Mouse (Mus musculus): ENCODE data around the gene Arl14. TPM values are rescaled to one million over a fixed set of nuclear protein-coding genes. Genes with fewer than 3 reads are reported as not detected.
"Not testable (repeated sequence)": the region's sequence is repeated elsewhere in the genome, so short reads cannot be mapped to it uniquely, and the experiment has no call there.

The Arl14 gene
- polyA plus RNA-seq, 1 experiment from 2014 or later, result not detected

DNA sequence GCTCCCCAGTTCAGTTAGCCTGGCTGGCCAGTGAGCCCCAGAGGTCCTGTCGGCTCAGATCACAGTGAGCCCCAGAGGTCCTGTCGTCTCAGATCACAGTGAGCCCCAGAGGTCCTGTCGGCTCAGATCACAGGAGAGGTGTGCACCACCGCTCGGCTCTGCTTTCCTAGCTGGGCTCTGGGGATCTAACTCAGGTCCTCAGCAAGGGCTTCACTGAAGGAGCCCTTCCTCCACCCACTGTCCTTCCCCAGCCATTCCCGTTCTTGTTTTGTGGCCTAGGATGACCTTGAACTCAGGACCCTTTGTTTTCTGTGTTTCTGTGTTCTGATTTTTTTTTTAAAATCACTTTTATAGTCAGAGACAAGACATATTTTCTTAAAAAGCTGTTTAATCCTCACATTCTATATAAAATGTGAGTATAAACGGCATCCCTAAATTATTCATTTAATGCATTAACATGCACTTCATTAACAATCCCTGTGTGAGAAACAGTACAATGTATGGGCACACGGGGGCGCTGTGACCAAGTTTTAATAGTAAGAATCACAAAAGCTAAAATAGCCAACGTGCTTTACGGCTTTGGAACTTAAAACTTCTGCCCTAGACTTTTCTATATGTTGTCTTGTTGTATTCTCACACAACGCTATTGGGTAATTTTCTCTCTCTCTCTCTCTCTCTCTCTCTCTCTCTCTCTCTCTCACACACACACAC lies 16.1 kb downstream of the Arl14 start:
- WGBS (ENCODE audit: insufficient replicate concordance), result 40% methylated on average over 12 of the region's 12 CpGs
- Histone ChIP-seq H3K4me2 (no peak overlapping the region), H3K27ac (ENCODE audit: low read depth, low read length) (no peak overlapping the region), H3K27me3 (ENCODE audit: control insufficient read depth, insufficient read depth, low read length) (no peaks in the 10 kb centered on the region), H3K4me1 (ENCODE audit: control insufficient read depth, insufficient read depth, low read length) (no peaks in the 10 kb centered on the region), H3K9ac (ENCODE audit: low read depth, low read length) (no peak overlapping the region), H3K4me3 (ENCODE audit: low read depth, low read length) (no peak overlapping the region), H3K36me3 (ENCODE audit: control insufficient read depth, insufficient read depth, low read length) (no peaks in the 10 kb centered on the region), H3K9me3 (replicated peaks; ENCODE audit: control insufficient read depth, low read length) (no peaks in the 10 kb centered on the region)
- no peak for ATAC-seq (replicated peaks; ENCODE audit: insufficient number of reproducible peaks, low FRiP score, low TSS enrichment)

DNA sequence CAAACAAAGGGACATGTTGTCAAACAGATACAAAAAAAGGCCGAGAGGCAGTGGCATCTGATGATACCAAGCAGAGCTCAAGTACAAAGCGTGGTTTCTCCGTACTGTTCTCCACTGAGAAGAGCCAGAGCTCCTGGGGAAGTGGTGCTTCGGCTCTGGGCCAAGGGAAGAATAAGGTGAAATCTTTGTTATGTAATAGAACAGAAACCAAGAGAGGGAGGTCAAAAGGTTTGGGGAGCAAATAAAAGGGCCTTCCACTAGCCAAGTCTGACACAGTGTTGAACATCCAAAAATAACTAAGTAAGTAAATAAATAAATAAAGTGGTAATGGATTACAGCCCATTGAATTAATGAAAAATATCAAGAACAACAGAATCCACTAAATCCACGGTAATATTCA lies 17.0 kb downstream of the Arl14 start:
- H3K9me3 ChIP-seq (replicated peaks; ENCODE audit: control insufficient read depth, low read length), result no peaks in the 10 kb centered on the region
- H3K9ac ChIP-seq (ENCODE audit: low read depth, low read length), result no peak overlapping the region
- no peaks in the 10 kb centered on the region for H3K4me1 ChIP-seq (ENCODE audit: control insufficient read depth, insufficient read depth, low read length)
- WGBS (ENCODE audit: insufficient replicate concordance), result 70% methylated on average over 5 of the region's 5 CpGs
- no peaks in the 10 kb centered on the region for H3K27me3 ChIP-seq (ENCODE audit: control insufficient read depth, insufficient read depth, low read length)
- H3K4me2 ChIP-seq, result no peak overlapping the region
- no peak for ATAC-seq (replicated peaks; ENCODE audit: insufficient number of reproducible peaks, low FRiP score, low TSS enrichment)
- H3K36me3 ChIP-seq (ENCODE audit: control insufficient read depth, insufficient read depth, low read length), result no peaks in the 10 kb centered on the region
- H3K4me3 ChIP-seq (ENCODE audit: low read depth, low read length), result no peak overlapping the region
- no peak overlapping the region for H3K27ac ChIP-seq (ENCODE audit: low read depth, low read length)

DNA sequence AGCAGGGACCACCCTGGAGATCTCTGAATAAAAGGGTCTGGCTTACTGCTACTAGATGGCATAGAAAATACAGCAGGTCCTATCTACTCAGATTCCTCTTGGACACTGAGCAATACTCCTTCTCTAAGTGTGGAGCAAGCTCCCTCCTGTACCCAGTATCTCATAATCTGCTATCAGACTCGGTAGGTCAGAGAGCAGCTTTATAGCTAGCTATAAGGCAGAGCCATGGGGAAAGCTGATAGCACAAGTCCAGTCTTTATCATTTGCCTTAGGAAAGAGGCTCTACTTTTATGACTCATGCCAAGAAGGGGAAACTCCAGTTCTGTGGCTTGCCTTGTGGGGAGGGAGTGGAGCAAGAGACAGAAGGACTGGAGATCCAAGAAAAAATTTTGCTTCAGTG lies 18.8 kb downstream of the Arl14 start:
- Histone ChIP-seq H3K27ac (ENCODE audit: low read depth, low read length) (no peak overlapping the region), H3K27me3 (ENCODE audit: control insufficient read depth, insufficient read depth, low read length) (no peaks in the 10 kb centered on the region), H3K4me3 (ENCODE audit: low read depth, low read length) (no peak overlapping the region), H3K4me1 (ENCODE audit: control insufficient read depth, insufficient read depth, low read length) (no peaks in the 10 kb centered on the region), H3K36me3 (ENCODE audit: control insufficient read depth, insufficient read depth, low read length) (no peaks in the 10 kb centered on the region), H3K9me3 (replicated peaks; ENCODE audit: control insufficient read depth, low read length) (no peaks in the 10 kb centered on the region), H3K9ac (ENCODE audit: low read depth, low read length) (no peak overlapping the region), H3K4me2 (no peak overlapping the region)
- WGBS (ENCODE audit: insufficient replicate concordance), result 53% methylated on average over 1 of the region's 1 CpGs
- no peak for ATAC-seq (replicated peaks; ENCODE audit: insufficient number of reproducible peaks, low FRiP score, low TSS enrichment)

GRCm38 (mm10) chr3:69253096-69253866 lies 31.1 kb downstream of the Arl14 start:
- no peaks in the 10 kb centered on the region for H3K36me3 ChIP-seq (ENCODE audit: control insufficient read depth, insufficient read depth, low read length)
- WGBS (ENCODE audit: insufficient replicate concordance), result 84% methylated on average over 17 of the region's 17 CpGs

DNA sequence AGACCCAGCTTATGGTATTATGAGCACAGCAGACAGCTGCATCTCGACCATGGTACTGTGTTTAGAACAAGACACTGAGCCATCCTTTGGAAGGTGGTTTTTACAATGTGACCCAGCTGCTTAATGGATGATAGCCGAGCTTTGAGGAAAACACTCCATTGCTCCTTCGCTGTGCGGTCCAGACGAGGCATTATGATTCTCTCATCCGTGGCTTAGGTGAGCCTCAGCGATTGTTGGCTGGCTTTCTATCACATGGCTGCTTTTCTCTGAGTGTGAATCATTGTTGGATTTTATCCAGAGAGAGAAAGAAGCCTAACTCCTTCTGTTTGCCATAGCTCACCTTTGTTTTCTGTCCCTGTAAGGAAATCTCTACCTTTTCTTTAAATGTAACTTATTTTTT lies 32.5 kb downstream of the Arl14 start:
- H3K4me3 ChIP-seq (ENCODE audit: low read depth, low read length), result no peak overlapping the region
- H3K9ac ChIP-seq (ENCODE audit: low read depth, low read length), result no peak overlapping the region
- H3K4me1 ChIP-seq (ENCODE audit: control insufficient read depth, insufficient read depth, low read length), result no peaks in the 10 kb centered on the region
- no peak overlapping the region for H3K4me2 ChIP-seq
- no peak overlapping the region for H3K27ac ChIP-seq (ENCODE audit: low read depth, low read length)
- no peaks in the 10 kb centered on the region for H3K9me3 ChIP-seq (replicated peaks; ENCODE audit: control insufficient read depth, low read length)
- H3K27me3 ChIP-seq (ENCODE audit: control insufficient read depth, insufficient read depth, low read length), result no peaks in the 10 kb centered on the region
- ATAC-seq (replicated peaks; ENCODE audit: insufficient number of reproducible peaks, low FRiP score, low TSS enrichment), result no peak
- WGBS (ENCODE audit: insufficient replicate concordance), result 80% methylated on average over 7 of the region's 7 CpGs
- no peaks in the 10 kb centered on the region for H3K36me3 ChIP-seq (ENCODE audit: control insufficient read depth, insufficient read depth, low read length)

More at GRCm38 (mm10) chr3:69253096-69253866, 31.1 kb downstream of the Arl14 start:
- Histone ChIP-seq H3K27ac (ENCODE audit: low read depth, low read length) (no peak overlapping the region), H3K9me3 (replicated peaks; ENCODE audit: control insufficient read depth, low read length) (no peaks in the 10 kb centered on the region), H3K4me1 (ENCODE audit: control insufficient read depth, insufficient read depth, low read length) (no peaks in the 10 kb centered on the region), H3K4me2 (no peak overlapping the region), H3K9ac (ENCODE audit: low read depth, low read length) (no peak overlapping the region), H3K27me3 (ENCODE audit: control insufficient read depth, insufficient read depth, low read length) (no peaks in the 10 kb centered on the region), H3K4me3 (ENCODE audit: low read depth, low read length) (no peak overlapping the region)
- no peak for ATAC-seq (replicated peaks; ENCODE audit: insufficient number of reproducible peaks, low FRiP score, low TSS enrichment)

DNA sequence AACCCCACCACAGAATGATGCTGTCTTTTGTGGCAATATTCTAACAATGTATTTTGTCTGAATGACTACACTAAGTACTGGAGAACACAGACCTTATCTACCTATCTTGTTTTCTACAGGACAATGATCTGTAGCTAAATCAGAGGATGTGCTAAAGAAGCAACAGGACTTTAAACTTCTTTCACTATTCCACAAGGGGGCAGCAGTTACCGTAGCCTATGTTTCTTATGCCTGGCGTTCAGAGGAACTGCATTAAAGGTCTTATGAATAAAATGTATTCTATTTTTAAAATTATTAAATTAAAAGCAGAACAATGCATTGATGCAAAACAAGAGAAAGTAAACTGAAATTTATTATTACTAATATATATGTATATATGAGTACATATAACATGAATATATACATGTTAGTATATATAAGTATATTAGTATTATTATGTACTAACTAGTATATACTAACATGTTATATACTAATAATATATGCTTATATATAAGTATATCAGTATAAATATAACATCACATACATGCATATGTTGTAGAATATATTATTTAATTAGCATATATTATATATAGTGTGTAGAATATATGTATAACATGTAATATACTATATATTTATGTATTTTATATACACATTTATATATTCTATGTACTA lies 35.0 kb downstream of the Arl14 start:
- 16% methylated on average over 2 of the region's 2 CpGs for WGBS (ENCODE audit: insufficient replicate concordance)
- H3K36me3 ChIP-seq (ENCODE audit: control insufficient read depth, insufficient read depth, low read length), result no peaks in the 10 kb centered on the region
- H3K4me3 ChIP-seq (ENCODE audit: low read depth, low read length), result no peak overlapping the region
- H3K27me3 ChIP-seq (ENCODE audit: control insufficient read depth, insufficient read depth, low read length), result no peaks in the 10 kb centered on the region
- H3K9ac ChIP-seq (ENCODE audit: low read depth, low read length), result no peak overlapping the region
- H3K4me2 ChIP-seq, result no peak overlapping the region
- H3K27ac ChIP-seq (ENCODE audit: low read depth, low read length), result no peak overlapping the region
- no peak for ATAC-seq (replicated peaks; ENCODE audit: insufficient number of reproducible peaks, low FRiP score, low TSS enrichment)
- no peaks in the 10 kb centered on the region for H3K4me1 ChIP-seq (ENCODE audit: control insufficient read depth, insufficient read depth, low read length)
- H3K9me3 ChIP-seq (replicated peaks; ENCODE audit: control insufficient read depth, low read length), result no peaks in the 10 kb centered on the region

DNA sequence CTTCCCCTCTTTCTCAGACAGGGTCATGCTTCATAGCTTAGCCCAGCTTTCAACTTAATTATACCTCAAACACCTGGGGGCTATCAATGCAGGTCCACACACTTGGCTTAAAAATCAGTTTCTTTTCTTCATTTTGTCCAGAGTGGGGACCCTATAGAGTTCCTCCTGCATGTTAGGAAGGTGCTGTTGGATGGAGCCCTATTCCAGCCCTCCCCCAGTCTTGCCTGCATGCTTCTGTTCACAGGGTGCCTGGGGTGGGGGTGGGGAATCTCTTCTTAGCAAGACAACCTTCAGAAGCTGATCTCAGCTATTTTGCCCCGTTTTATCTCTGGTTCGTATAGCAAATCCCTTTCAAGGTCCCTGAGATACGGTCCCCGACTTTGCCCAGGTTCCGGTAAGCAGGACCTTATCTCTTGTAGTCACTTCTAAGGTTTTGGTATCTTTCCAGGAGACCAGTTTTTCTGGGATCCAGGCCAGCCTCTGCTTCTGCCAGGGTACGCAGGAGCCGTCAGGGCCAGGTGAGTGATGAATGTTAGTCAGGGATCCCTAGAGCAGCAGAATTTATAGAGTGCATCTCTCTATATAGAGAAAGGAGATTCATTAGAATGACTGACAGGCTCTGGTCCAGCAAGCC lies 40.9 kb downstream of the Arl14 start:
- no peaks in the 10 kb centered on the region for H3K4me1 ChIP-seq (ENCODE audit: control insufficient read depth, insufficient read depth, low read length)

GRCm38 (mm10) chr3:69264299-69264698 lies 42.1 kb downstream of the Arl14 start:
- H3K4me1 ChIP-seq (ENCODE audit: control insufficient read depth, insufficient read depth, low read length); H3K4me2 ChIP-seq; H3K36me3 ChIP-seq (ENCODE audit: control insufficient read depth, insufficient read depth, low read length); H3K27me3 ChIP-seq (ENCODE audit: control insufficient read depth, insufficient read depth, low read length); ATAC-seq (replicated peaks; ENCODE audit: insufficient number of reproducible peaks, low FRiP score, low TSS enrichment); H3K27ac ChIP-seq (ENCODE audit: low read depth, low read length); H3K9me3 ChIP-seq (replicated peaks; ENCODE audit: control insufficient read depth, low read length); H3K9ac ChIP-seq (ENCODE audit: low read depth, low read length); H3K4me3 ChIP-seq (ENCODE audit: low read depth, low read length): not testable (repeated sequence)
- WGBS (ENCODE audit: insufficient replicate concordance), result 76% methylated on average over 2 of the region's 2 CpGs

More for the DNA sequence above, 40.9 kb downstream of the Arl14 start:
- no peak overlapping the region for H3K9ac ChIP-seq (ENCODE audit: low read depth, low read length)
- ATAC-seq (replicated peaks; ENCODE audit: insufficient number of reproducible peaks, low FRiP score, low TSS enrichment), result no peak
- H3K4me2 ChIP-seq, result no peak overlapping the region
- H3K27ac ChIP-seq (ENCODE audit: low read depth, low read length), result no peak overlapping the region
- no peak overlapping the region for H3K4me3 ChIP-seq (ENCODE audit: low read depth, low read length)
- 47% methylated on average over 7 of the region's 7 CpGs for WGBS (ENCODE audit: insufficient replicate concordance)
- H3K9me3 ChIP-seq (replicated peaks; ENCODE audit: control insufficient read depth, low read length), result no peaks in the 10 kb centered on the region
- H3K27me3 ChIP-seq (ENCODE audit: control insufficient read depth, insufficient read depth, low read length), result no peaks in the 10 kb centered on the region
- H3K36me3 ChIP-seq (ENCODE audit: control insufficient read depth, insufficient read depth, low read length), result no peaks in the 10 kb centered on the region

All from heart, embryonic 11.5 days (tissue).